Mouse (Mus musculus): Measurements from ENCODE around the gene Narfl.

The Narfl gene

DNA sequence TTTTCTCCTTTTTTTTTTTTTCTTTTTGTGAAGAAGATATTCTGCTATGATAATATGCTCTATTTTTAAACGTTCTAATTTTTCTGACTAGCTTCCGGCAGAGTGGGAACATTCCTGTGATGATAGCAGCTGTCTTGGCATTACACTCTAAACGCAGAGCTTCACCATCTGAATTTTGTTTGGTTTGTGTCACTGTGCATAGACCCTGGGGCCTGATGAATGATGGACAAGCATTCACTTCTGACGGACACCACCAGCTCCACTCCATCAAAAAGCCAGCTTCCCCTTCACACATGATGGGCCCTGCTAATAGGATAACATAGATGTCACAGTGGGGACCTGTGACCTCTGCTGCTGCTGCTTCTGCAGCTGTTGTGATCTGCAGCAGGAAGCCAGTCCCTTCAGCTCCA lies 12.0 kb upstream of the Narfl start:
- DNase-seq (ENCODE audit: extremely low read depth, insufficient read length, low spot score): no peak

DNA sequence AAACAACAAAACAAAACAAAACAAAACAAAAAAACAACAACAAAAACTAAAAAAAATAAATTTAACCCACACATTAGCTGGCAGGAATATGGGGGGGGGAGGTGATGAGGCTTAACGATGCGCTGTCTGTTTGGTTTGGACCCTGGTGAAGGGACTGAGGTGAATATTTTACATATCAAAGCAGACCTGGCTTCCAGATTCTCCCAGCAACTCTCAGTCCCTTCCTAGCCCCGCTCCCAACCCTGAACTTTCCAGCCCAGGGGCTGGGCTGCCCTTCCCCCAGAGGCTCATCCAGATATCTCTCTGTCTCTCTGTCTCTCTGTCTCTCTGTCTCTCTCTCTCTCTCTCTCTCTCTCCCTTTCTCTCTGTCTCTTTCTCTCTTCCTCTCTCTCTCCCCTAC lies 11.0 kb upstream of the Narfl start:
- DNase-seq (ENCODE audit: extremely low read depth, insufficient read length, low spot score): no peak

DNA sequence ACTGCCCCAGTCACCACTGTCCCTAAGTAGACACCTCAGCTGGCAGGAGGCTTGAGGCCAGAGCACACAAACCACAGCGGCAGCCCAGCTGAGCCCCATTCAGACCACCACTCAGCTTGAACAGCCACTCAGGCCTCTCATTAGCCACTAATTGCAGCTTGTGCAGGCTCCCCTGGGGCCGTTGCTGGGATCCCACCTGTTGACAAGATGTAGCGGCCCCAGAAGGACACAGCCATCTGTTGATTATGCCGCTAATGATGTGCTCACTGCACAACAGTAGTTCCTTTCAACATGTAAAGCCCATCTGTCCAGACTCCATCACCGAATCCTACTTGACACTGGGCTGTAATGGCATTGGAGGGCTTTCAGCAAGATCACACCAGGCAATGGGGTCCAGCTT lies 7.7 kb upstream of the Narfl start:
- DNase-seq (ENCODE audit: extremely low read depth, insufficient read length, low spot score): no peak

DNA sequence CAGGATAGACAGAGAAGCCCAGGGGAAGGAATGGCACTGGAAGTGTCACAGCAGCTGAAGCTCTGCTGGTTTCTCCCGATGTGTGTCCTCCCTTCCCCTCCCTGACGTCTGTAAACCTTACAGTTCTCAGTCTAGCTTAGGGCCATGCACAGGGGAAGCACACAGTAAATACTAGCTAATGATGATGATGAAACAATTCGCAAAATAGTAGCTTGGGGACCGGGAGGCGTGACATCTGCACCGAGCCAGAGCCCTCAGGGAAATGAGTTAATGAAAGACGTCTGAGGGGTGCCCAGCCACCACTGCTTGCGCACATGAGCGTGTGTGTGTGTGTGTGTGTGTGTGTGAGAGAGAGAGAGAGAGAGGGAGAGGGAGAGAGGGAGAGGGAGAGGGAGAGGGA lies 4.2 kb upstream of the Narfl start:
- no peak for DNase-seq (ENCODE audit: extremely low read depth, insufficient read length, low spot score)

DNA sequence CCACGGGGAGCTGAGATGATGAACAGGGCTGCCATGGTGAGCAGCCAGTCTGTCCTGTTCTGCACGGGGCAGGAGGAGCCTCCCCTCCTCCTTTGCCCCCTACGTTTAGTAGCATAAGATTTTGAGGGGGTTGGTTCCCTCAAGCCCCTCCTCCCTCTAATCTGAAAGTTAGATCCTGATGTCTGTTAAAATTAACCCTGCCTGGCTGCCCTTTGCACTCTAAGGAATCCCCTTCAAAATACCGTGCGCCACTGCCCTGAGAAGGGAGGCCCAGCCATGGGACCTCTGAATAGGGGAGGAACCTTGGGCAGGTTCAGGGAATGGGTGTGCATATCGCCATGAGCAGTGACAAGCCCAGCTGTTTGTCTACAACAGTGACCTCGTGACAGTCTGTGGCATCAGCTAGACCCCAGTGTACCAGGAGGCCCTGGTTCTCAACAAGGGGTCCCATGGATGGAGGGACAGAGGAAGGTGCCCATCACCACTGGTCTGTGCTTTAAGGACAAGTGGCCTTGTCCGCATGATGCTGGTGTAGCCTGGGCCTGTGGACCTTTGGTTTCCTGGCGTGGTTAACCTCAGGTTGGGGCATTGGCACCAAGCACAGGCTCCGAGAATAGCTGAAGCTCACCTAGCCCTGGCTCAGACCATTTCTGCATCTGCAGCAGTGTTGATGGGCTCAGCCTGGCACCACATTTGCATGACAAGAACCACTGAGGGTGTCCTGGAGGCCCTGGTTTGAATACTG lies 1.9 kb downstream of the Narfl start:
- no peak for DNase-seq (ENCODE audit: extremely low read depth, insufficient read length, low spot score)

DNA sequence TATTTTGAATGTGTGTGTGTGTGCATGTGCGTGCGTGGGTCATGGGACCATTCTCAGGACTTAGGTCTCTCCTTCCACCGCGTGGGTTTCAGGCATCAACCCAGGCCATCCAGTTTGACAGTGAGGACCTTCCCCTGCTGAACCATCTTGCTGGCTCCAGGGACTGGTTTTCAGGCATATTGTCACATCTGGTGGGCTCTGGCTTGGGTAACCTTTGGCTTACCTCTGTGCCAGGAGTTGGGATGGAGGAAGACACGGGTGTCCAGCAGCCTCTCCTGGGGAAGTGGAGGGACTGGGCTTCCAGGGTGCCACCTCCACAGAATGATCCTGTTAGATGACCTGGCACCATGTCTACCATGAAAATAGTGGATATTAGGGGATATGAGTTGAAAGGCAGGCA lies 4.4 kb downstream of the Narfl start:
- no peak for DNase-seq (ENCODE audit: extremely low read depth, insufficient read length, low spot score)

DNA sequence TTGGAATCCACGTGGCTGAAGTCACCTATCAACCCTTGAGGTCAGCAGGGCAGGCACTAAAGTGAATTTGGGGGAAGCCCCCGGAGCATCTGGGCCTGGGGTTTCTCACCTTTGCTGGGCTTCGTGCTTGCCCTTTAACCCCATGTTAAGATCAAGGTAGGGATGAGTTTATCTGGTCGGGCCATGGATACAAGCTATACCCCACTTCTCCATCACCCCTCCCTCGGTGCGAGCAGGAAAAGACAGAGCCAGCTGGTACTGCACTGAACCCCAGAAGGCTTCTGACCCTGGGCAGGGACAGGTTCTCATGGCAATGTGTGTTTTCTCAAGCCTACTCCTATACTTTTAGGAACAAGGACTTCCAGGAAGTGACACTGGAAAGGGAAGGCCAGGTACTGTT lies 7.8 kb downstream of the Narfl start:
- DNase-seq (ENCODE audit: extremely low read depth, insufficient read length, low spot score): no peak

DNA sequence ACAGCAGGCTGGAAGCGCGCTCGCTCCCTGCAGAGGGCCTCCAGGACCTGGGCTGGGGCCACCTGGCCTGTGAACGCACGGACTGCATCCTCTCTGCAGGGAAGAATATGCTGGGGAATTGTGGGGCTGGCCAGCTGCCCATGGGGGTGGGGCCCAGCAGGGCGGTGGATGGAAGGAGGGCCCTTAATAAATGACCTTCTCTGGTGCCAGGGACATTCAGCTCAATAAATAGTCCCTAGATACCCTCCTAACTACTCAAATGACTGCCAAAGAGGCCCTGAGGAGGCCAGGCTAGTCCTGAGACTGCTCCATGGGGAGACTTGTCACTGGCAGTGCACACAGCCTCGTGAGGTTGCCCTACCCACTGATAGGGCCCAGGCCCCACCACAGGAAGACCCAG lies 9.5 kb downstream of the Narfl start:
- no peak for DNase-seq (ENCODE audit: extremely low read depth, insufficient read length, low spot score)

DNA sequence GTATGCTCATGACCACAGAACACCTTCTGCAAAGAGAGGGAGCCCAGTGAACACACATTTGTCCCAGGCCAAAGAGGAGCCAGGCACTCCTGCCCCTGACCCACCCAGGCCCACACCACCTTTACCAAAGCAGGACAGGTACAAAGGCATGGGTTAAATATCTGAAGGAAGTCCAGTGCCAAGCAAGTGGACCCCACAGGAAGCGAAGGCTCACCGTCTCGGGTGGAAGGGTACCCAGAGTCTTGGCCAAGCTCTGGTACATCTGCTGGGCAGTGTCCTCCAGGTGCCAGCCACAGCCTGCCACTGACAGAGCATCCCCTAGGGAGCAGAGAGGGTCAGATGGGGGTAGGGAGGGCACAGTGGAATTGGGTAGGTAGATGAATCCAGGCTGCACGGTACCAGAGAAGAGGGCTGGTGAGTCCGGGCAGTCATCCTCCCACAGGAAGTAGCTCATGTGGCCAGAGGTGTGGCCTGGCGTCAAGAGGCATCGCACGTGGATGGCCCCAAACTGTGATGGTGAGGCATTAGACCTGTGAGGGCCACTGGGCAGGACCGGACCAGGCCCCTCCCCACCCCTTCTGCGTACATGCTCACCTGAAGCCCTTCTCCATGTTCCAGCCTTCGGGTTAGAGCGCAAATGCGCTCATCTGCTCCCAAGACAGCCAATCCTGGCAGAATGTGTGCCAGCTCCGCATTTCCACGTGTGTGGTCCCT lies 10.4 kb downstream of the Narfl start:
- DNase-seq (ENCODE audit: extremely low read depth, insufficient read length, low spot score): no peak

DNA sequence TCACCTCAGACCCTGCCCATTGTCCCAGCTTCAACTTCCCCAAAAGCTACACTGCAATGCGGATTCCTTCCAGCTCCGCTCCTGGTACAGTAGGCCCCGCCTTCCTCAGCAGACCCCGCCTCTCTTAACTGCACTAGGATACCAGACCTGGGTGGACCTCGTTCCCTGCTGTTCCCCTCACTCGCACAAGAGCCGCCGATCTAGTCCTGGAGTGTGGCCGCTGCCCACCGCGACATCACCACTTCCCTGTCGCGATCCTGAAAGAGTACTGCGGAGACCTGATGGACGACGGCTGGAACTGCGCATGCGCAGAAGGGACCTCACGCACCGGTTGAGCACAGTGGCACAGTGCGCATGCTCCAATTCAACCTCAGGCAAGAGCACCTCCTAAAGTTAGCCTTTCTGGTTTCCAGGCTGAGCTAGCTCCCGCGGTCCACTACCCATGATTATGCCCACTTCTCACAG lies 11.7 kb downstream of the Narfl start, which contains the start of gene Haghl:
Gene Haghl, minus strand, starts transcription at position 393 of the 465 bp plus-strand sequence.
- DNase-seq (ENCODE audit: extremely low read depth, insufficient read length, low spot score): peak; percentile 92

DNA sequence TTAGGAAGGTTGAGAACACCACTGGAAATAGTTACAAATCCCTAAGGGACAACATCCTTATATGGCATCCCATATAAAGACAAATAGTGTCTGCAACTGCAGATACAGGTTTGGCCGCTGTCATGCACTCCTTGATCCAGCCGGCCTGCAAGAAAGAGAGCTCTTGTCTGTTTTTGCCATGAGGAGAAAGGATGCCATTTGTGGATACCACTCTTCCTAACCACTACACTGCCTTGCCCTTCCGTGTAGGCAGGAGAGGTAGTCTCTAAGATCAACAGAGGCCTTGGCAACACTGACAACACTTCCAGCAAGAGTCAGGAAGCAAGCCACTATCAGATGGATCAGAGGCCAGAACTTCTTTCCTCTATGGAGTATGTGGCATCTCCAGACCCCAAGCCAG lies 12.7 kb downstream of the Narfl start, which contains the start of gene Ccdc78:
Gene Ccdc78, plus strand, starts transcription at position 301 of the 400 bp plus-strand sequence.
- DNase-seq (ENCODE audit: extremely low read depth, insufficient read length, low spot score): no peak

DNA sequence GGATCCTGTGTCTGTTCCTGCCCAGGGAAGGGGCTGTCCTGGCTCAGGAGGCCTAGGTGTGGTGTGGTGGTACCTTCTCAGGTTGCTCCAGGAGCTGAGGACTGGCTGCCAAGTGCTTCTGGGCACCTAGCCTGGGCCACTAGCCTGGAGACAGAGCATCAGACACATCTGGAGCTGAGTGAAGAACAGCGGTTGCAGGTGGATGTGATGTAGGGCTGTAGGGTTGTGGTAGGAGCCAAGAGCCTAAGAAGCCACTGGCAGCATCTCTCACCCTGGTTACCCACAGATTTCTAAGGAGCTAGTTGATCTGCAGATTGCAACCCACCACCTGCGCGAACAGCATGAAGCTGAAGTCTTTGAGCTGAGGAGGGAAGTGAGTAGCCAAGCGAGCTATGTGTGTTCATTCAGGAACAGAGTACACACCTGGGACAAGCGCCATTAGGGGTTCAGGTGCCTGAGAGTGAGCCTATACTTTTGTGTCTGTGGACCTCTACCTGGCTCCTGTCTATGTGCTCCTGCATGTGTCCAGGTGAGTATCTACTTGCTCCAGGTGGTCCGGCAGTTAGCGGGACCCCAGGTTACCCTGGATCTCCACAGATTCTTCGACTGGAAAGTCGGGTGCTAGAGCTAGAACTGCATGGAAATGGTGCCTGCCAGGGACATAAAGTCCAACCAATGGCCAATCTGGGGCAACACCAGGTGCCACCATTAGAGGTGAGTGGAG lies 13.4 kb downstream of the Narfl start:
- no peak for DNase-seq (ENCODE audit: extremely low read depth, insufficient read length, low spot score)

DNA sequence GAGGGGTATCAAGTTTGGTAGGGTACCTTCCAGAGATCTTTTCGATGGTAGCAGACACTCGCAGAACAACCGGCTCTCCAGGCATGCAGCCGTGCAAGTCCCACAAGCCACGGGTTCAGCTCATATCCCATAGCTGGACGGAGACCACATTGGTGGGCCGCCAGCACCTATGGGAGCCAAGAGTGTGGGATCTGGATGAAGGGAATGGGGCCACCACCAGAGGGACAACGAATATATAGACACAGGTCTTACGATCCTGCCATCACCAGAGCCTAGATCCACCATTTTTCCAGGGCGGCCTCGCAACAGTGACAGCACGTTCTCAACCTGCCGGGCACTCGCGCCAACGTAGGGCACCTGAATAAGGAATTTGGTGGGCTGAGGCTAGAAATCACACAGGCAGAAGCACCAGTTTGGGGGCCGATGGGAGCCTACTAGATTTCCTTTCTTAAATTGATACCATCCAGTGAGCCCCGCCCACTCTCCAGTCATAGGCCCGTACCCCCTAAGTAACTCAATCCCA lies 17.8 kb downstream of the Narfl start:
- DNase-seq (ENCODE audit: extremely low read depth, insufficient read length, low spot score): no peak

DNA sequence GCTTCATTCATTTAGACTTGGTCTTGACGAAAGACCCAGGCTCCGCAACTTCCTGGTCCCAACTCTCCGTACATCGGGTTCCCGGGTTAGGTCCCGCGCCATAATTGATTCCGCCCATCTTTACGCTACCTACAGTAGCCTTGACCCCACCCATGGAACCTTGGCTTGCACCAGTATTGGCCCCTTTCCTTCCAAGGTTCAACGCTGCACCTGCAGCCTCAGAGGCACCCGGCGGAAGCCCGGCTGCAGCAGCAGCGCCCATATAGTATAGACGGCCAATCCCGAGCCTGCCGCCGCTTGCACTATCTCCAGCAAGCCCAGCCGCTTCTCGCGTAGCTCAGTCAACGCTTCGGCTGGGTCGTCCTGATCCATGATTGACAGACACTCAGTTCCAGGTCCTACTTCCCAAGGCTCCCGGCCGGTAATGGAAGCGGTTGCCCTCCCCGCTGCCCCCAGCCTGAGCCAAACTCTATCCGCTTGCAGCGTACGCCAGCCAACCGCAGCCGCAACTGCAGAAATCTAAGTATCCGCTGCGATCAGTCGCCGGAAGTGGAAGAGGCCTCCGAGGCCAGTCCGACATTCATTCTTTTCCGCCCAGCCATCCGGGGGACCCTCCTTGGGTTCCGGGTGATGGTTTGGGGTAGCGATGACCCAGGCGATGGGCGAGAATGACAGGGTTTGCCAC lies 18.4 kb downstream of the Narfl start:
- peak; percentile 89 for DNase-seq (ENCODE audit: extremely low read depth, insufficient read length, low spot score)

DNA sequence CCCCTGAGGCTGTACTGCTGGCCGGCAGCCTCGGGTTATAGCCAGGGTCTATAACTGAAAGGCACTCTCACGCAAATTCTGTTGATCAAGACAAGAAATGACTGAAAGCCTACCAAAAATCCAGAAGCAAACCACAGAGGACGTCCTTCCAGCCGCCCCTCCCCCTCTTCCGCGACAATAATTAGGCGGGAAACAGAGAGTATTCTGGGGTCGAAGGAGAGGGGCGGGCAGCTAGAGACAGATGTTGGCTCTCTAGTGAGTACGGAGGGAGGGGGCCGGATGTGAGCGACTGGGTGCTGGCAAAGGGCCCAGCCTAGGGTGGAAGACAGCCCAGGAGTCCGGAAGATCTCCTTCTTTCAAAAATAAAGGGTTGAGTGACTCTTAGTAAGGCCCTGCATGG lies 19.0 kb downstream of the Narfl start, which contains the start of gene Fam173a:
Gene Fam173a, minus strand, starts transcription at position 287 of the 400 bp plus-strand sequence.
- DNase-seq (ENCODE audit: extremely low read depth, insufficient read length, low spot score): peak; percentile 72

DNA sequence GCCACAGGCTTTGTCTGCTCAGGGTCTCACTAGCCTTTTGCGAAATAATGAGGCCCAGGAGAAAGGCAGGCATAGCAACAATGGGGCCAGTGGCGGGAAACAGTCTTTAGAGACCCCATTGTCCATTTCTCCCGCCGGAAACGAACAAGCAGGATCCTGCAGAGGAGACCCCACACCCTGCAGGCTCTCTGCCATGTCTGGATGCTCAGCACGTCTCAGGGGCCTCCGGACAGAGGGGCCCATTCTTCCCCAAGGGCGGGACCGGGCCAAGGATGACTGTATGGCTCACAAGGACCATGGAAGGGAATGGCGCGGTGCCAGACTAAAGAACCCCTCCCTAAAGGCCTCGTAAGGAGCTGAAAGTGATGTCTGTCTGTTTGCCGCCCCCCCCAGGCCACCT lies 20.6 kb downstream of the Narfl start:
- no peak for DNase-seq (ENCODE audit: extremely low read depth, insufficient read length, low spot score)

DNA sequence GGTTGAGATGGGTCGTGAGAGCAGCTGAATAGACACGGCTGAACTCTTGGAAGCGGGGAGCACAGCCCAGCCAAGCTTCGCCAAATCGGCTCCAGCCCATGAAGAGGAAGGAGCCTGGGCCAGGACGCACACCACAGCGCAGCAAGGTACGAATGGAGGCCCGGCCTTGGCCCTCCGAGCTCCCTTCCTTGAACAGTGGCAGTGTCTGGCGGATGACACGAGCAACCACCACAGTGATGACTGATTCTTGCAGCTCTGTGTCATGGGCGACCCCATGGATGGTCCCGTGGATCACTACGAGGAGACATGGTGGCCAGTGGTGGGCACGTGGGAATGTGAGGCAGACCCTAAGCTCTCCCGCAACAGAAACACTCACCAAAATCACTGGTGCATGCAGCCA lies 21.4 kb downstream of the Narfl start:
- DNase-seq (ENCODE audit: extremely low read depth, insufficient read length, low spot score): no peak

DNA sequence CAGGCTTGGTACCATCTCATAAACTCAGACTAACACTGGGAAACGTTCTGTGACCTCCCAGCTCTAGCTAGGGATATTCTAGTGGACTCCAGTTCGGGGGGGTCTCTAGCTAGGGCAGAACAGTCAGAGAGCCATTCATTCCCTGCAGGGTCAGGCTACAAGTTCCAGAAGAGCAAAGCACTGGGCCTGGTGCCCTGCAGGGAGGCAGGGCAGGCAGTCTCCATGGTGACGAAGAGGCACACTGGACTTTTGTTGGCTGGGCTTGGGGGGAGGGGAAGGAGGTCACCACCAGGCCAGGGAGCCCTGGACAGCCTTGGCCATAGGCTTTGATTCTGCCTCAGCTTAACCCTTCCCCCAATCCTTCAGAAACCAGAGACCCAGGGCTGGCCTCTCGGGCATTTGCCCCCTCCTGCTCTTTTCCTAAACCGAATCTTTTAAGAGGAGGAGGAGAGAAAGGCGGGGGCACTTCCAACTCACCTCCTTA lies 22.1 kb downstream of the Narfl start, which contains the start of gene AC134908.4:
Gene AC134908.4, minus strand, starts transcription at position 51 of the 484 bp plus-strand sequence.
- DNase-seq (ENCODE audit: extremely low read depth, insufficient read length, low spot score): peak; percentile 51

DNA sequence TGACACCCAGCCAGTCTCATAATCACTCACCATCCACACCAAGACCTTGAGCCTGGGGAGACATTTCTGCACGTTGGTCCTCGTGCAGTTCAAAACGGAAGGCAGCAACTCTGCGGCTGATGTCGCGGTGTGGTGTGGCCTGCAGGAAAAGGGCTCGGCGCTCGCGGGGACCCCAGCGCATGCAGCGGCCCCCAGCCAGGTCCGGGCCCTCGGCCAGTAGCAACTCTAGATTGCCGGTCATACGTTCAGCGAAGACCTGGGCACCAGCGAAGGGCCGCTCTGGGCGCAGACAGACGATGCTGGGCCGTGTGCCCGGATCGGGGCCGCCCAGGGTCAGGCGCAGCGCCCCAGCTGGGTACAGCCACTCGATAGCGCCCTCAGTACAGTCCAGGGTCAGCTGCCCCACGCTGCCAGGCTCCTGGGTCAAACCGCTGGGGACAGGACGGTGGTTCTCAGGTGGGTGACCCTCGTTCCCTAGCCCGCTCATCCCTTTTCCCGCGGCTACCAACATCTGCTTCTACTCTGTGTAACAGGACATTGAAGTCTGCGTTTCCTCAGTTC lies 22.7 kb downstream of the Narfl start:
- DNase-seq (ENCODE audit: extremely low read depth, insufficient read length, low spot score): peak; percentile 57

DNA sequence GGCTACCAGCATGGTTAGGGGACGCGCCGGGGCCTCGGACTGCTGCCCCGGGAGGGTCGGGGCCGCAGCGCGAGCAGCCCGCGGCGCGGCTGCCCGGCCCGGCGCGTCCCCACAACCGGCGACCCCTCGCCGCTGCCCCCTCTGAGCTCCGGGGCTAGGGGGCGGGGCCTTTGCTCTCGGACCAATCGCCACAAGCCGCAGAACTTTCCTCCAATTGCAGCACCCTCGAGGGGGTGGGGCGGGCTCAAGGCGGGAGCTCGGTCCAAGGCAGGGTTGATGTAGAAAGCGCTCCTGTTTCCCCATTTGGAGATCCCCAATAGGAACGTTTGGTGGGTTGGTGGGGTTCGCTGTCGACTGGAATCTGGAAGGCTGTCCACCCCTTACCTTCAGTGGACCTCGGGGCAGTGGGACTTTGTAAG lies 23.4 kb downstream of the Narfl start, which contains the start of gene Metrn:
Gene Metrn, minus strand, starts transcription at position 186 of the 419 bp plus-strand sequence.
- DNase-seq (ENCODE audit: extremely low read depth, insufficient read length, low spot score): peak; percentile 79
